Mouse (Mus musculus): ENCODE results near the gene Gdf1. TPM values are rescaled to one million over a fixed set of nuclear protein-coding genes. Genes with fewer than 3 reads are reported as not detected.
A peak's percentile ranks its signal among the peaks of the same experiment; 100 is the strongest.

Gene Gdf1
- polyA plus RNA-seq, 1 experiment: not detected

GRCm38 (mm10) chr8:70329835-70330740, 471 bp downstream of the Gdf1 start:
- Histone ChIP-seq H3K4me1 (ENCODE audit: control insufficient read depth, insufficient read depth, low read length) (no peaks in the 10 kb centered on the region), H3K4me3 (ENCODE audit: insufficient read depth, low read length) (no peak overlapping the region), H3K27ac (ENCODE audit: insufficient read depth, low read length) (no peak overlapping the region)
- TF ChIP-seq CTCF (IDR thresholded peaks at IDR 0.05; ENCODE audit: borderline replicate concordance, insufficient read depth, low read length) (no peak), POLR2A (IDR thresholded peaks at IDR 0.05; ENCODE audit: low read depth, low read length) (no peak)

- no peaks in the 10 kb centered on the region for H3K4me1 ChIP-seq (ENCODE audit: control insufficient read depth, insufficient read depth, low read length)
- no peak overlapping the region for H3K27ac ChIP-seq (ENCODE audit: insufficient read depth, low read length)
- H3K4me3 ChIP-seq (ENCODE audit: insufficient read depth, low read length): no peak overlapping the region
- peak; percentile 29; the same call in 1 of the 2 replicates for TF ChIP-seq CTCF (IDR thresholded peaks at IDR 0.05; ENCODE audit: borderline replicate concordance, insufficient read depth, low read length)
- no peak for TF ChIP-seq POLR2A (IDR thresholded peaks at IDR 0.05; ENCODE audit: low read depth, low read length)
Measured at GRCm38 (mm10) chr8:70330741-70331364, 1.2 kb downstream of the Gdf1 start.

- no peak for TF ChIP-seq CTCF (IDR thresholded peaks at IDR 0.05; ENCODE audit: borderline replicate concordance, insufficient read depth, low read length)
- no peak for TF ChIP-seq POLR2A (IDR thresholded peaks at IDR 0.05; ENCODE audit: low read depth, low read length)
- Histone ChIP-seq H3K27ac (ENCODE audit: insufficient read depth, low read length) (no peak overlapping the region), H3K4me1 (ENCODE audit: control insufficient read depth, insufficient read depth, low read length) (no peaks in the 10 kb centered on the region), H3K4me3 (ENCODE audit: insufficient read depth, low read length) (no peak overlapping the region)
Measured at GRCm38 (mm10) chr8:70331526-70331925, 1.9 kb downstream of the Gdf1 start.

- Histone ChIP-seq H3K4me3 (ENCODE audit: insufficient read depth, low read length) (no peak overlapping the region), H3K27ac (ENCODE audit: insufficient read depth, low read length) (no peak overlapping the region), H3K4me1 (ENCODE audit: control insufficient read depth, insufficient read depth, low read length) (no peaks in the 10 kb centered on the region)
- peak; percentile 70 for TF ChIP-seq CTCF (IDR thresholded peaks at IDR 0.05; ENCODE audit: borderline replicate concordance, insufficient read depth, low read length)
- TF ChIP-seq POLR2A (IDR thresholded peaks at IDR 0.05; ENCODE audit: low read depth, low read length): no peak
Measured at GRCm38 (mm10) chr8:70332070-70332877, 2.7 kb downstream of the Gdf1 start.

- Histone ChIP-seq H3K4me3 (ENCODE audit: insufficient read depth, low read length) (no peak overlapping the region), H3K27ac (ENCODE audit: insufficient read depth, low read length) (no peak overlapping the region), H3K4me1 (ENCODE audit: control insufficient read depth, insufficient read depth, low read length) (no peaks in the 10 kb centered on the region)
- TF ChIP-seq CTCF (IDR thresholded peaks at IDR 0.05; ENCODE audit: borderline replicate concordance, insufficient read depth, low read length) (no peak), POLR2A (IDR thresholded peaks at IDR 0.05; ENCODE audit: low read depth, low read length) (no peak)
Measured at GRCm38 (mm10) chr8:70332878-70333202, 3.2 kb downstream of the Gdf1 start.

- H3K4me1 ChIP-seq (ENCODE audit: control insufficient read depth, insufficient read depth, low read length): no peaks in the 10 kb centered on the region
Measured at GRCm38 (mm10) chr8:70338931-70339330, 9.3 kb downstream of the Gdf1 start.

GRCm38 (mm10) chr8:70340659-70341058, 11.0 kb downstream of the Gdf1 start:
- Histone ChIP-seq H3K4me3 (ENCODE audit: insufficient read depth, low read length) (no peak overlapping the region), H3K4me1 (ENCODE audit: control insufficient read depth, insufficient read depth, low read length) (no peaks in the 10 kb centered on the region), H3K27ac (ENCODE audit: insufficient read depth, low read length) (no peak overlapping the region)
- TF ChIP-seq CTCF (IDR thresholded peaks at IDR 0.05; ENCODE audit: borderline replicate concordance, insufficient read depth, low read length) (no peak), POLR2A (IDR thresholded peaks at IDR 0.05; ENCODE audit: low read depth, low read length) (no peak)

More at GRCm38 (mm10) chr8:70338931-70339330, 9.3 kb downstream of the Gdf1 start:
- no peak for TF ChIP-seq CTCF (IDR thresholded peaks at IDR 0.05; ENCODE audit: borderline replicate concordance, insufficient read depth, low read length)
- TF ChIP-seq POLR2A (IDR thresholded peaks at IDR 0.05; ENCODE audit: low read depth, low read length): no peak
- no peak overlapping the region for H3K4me3 ChIP-seq (ENCODE audit: insufficient read depth, low read length)
- H3K27ac ChIP-seq (ENCODE audit: insufficient read depth, low read length): no peak overlapping the region

GRCm38 (mm10) chr8:70342007-70342406, 12.4 kb downstream of the Gdf1 start:
- no peak overlapping the region for H3K4me3 ChIP-seq (ENCODE audit: insufficient read depth, low read length)

GRCm38 (mm10) chr8:70343076-70343475, 13.5 kb downstream of the Gdf1 start:
- TF ChIP-seq POLR2A (IDR thresholded peaks at IDR 0.05; ENCODE audit: low read depth, low read length) (no peak), CTCF (IDR thresholded peaks at IDR 0.05; ENCODE audit: borderline replicate concordance, insufficient read depth, low read length) (no peak)
- no peak overlapping the region for H3K27ac ChIP-seq (ENCODE audit: insufficient read depth, low read length)
- H3K4me1 ChIP-seq (ENCODE audit: control insufficient read depth, insufficient read depth, low read length): no peaks in the 10 kb centered on the region
- no peak overlapping the region for H3K4me3 ChIP-seq (ENCODE audit: insufficient read depth, low read length)

More at GRCm38 (mm10) chr8:70342007-70342406, 12.4 kb downstream of the Gdf1 start:
- Histone ChIP-seq H3K27ac (ENCODE audit: insufficient read depth, low read length) (no peak overlapping the region), H3K4me1 (ENCODE audit: control insufficient read depth, insufficient read depth, low read length) (no peaks in the 10 kb centered on the region)
- TF ChIP-seq CTCF (IDR thresholded peaks at IDR 0.05; ENCODE audit: borderline replicate concordance, insufficient read depth, low read length) (no peak), POLR2A (IDR thresholded peaks at IDR 0.05; ENCODE audit: low read depth, low read length) (no peak)
